9 mouse cellular contexts compared by ENCODE assay signal in the genomic region with DNA sequence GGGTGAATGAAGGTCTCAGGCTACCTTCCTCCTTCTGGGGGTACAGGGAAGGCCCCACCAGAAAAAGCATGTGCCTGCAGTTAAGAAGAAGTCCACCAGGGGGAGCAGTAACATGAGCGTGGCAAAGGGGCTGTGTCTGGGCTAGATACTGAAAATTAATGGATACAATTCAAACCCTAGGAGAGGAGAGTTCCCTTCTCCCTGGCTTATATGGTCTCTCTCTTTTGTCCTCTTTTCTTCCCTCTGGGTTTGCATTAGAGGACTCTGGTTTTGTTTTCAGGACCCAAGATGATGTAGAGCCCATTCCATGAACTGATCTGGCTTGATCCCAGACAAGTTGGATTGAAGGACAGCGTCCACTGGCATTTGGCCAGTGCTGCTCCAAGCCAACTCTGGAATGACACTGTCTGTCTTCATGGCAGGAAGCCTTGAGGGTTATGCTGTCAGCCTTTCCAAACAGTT.
DNase-seq lines count a peak whose midpoint lies in the region; ATAC-seq lines count a peak whose summit lies in the region.
"Had no signal": no experiment of that assay in that cellular context is flagged by ENCODE, and none has a peak within 500 bp of the region (broad histone marks: within the 10 kb centered on the region; RNA-seq: fewer than 3 reads in every experiment).

No protein-coding gene starts in this region.

- peak; percentile 61 for DNase-seq in midbrain, embryonic 10.5 days (ENCODE audit: low spot score)
- peak; percentile 78 for DNase-seq in cerebellum, adult 8-10 months
- peak; percentile 60 for DNase-seq in gastrocnemius, adult 18-20 months (ENCODE audit: low spot score)
- peak; percentile 32 to 54 for DNase-seq in lung, adult 18-20 months
- DNase-seq in ovary, postnatal 14 days (ENCODE audit: low spot score): peak; percentile 66
- DNase-seq in thymus, postnatal 36 days: peak; percentile 49 to 64

- no peak overlapping the region for H3K4me3 ChIP-seq in midbrain, embryonic 10.5 days
- no peak overlapping the region for H3K4me3 ChIP-seq in midbrain, embryonic 15.5 days
- H3K4me3 ChIP-seq in kidney, embryonic 16.5 days (ENCODE audit: low read length): no peak overlapping the region
- H3K4me3 ChIP-seq: embryonic facial prominence, embryonic 13.5 days had no signal

- H3K4me2 ChIP-seq in midbrain, embryonic 15.5 days: no peak overlapping the region
- H3K4me2 ChIP-seq in kidney, embryonic 16.5 days (replicated peaks; ENCODE audit: low read depth, low read length): no peak overlapping the region
- H3K4me2 ChIP-seq: embryonic facial prominence, embryonic 13.5 days had no signal

- no peaks in the 10 kb centered on the region for H3K9me3 ChIP-seq in midbrain, embryonic 10.5 days (replicated peaks)
- no peaks in the 10 kb centered on the region for H3K9me3 ChIP-seq in midbrain, embryonic 15.5 days
- H3K9me3 ChIP-seq in kidney, embryonic 16.5 days (ENCODE audit: low read length): no peaks in the 10 kb centered on the region
- H3K9me3 ChIP-seq: embryonic facial prominence, embryonic 13.5 days had no signal

- no peak overlapping the region for H3K9ac ChIP-seq in midbrain, embryonic 15.5 days
- no peak overlapping the region for H3K9ac ChIP-seq in kidney, embryonic 16.5 days (replicated peaks; ENCODE audit: low read length)
- H3K9ac ChIP-seq: embryonic facial prominence, embryonic 13.5 days had no signal

- no peaks in the 10 kb centered on the region for H3K4me1 ChIP-seq in midbrain, embryonic 10.5 days
- H3K4me1 ChIP-seq in midbrain, embryonic 15.5 days: no peaks in the 10 kb centered on the region
- no peaks in the 10 kb centered on the region for H3K4me1 ChIP-seq in kidney, embryonic 16.5 days (ENCODE audit: insufficient read depth, low read length)

- H3K27me3 ChIP-seq in midbrain, embryonic 10.5 days (ENCODE audit: low read depth, poor library complexity, severe bottlenecking): no peaks in the 10 kb centered on the region
- H3K27me3 ChIP-seq in midbrain, embryonic 15.5 days (replicated peaks): no peaks in the 10 kb centered on the region
- H3K27me3 ChIP-seq in kidney, embryonic 16.5 days (ENCODE audit: insufficient read depth, low read length): no peaks in the 10 kb centered on the region
- H3K27me3 ChIP-seq: embryonic facial prominence, embryonic 13.5 days had no signal

- 0 out of 2 replicates have a peak, but pooled peaks cover 5% of the 10 kb centered on the region for H3K36me3 ChIP-seq in midbrain, embryonic 10.5 days
- no peaks in the 10 kb centered on the region for H3K36me3 ChIP-seq in midbrain, embryonic 15.5 days (replicated peaks)
- H3K36me3 ChIP-seq in kidney, embryonic 16.5 days (ENCODE audit: insufficient read depth, low read length): no peaks in the 10 kb centered on the region

- ATAC-seq in midbrain, embryonic 15.5 days (replicated peaks): no peak; the same call in 1 of the 2 replicates
- ATAC-seq in kidney, embryonic 16.5 days (ENCODE audit: low FRiP score, low TSS enrichment): 0 out of 2 replicates have a peak, but pooled peaks have one; percentile 42

- 53% methylated on average over 2 of the region's 2 CpGs for WGBS in midbrain, embryonic 10.5 days
- 35% methylated on average over 2 of the region's 2 CpGs for WGBS in midbrain, embryonic 15.5 days
- 30% methylated on average over 2 of the region's 2 CpGs for WGBS in kidney, embryonic 16.5 days

- no peak overlapping the region for H3K27ac ChIP-seq in midbrain, embryonic 10.5 days (replicated peaks)
- no peak overlapping the region for H3K27ac ChIP-seq in midbrain, embryonic 15.5 days
- no peak overlapping the region for H3K27ac ChIP-seq in kidney, embryonic 16.5 days (ENCODE audit: low read length)
- H3K27ac ChIP-seq: embryonic facial prominence, embryonic 13.5 days had no signal
